Mouse (Mus musculus) cortical plate, adult 2 months (tissue): Measurements from ENCODE around the gene Rapgef5.

Experiments used
- CTCF ChIP-seq: fragments of 200-500 bp; IDR thresholded peaks from 2 replicates; pipeline ENCODE4 v1.5.1; 2011; ENCODE audit warnings: mild to moderate bottlenecking, control low read depth, low read length; ENCODE audit not compliant: insufficient read depth; ENCODE audit errors: extremely low read depth
- POLR2A ChIP-seq: fragments of 200-500 bp; IDR thresholded peaks from 2 replicates; pipeline ENCODE4 v1.6.1; 2011; ENCODE audit warnings: mild to moderate bottlenecking, low read length, control low read depth; ENCODE audit not compliant: insufficient read depth; ENCODE audit errors: extremely low read depth

GRCm38 (mm10) chr12:117781360-117781759 is 265.1 kb downstream of the Rapgef5 start:
- TF ChIP-seq CTCF = no peak
- no peak for TF ChIP-seq POLR2A
